ENCODE assay signal across 8 mouse cellular contexts in genomic region chr4:87359483-87359882, GRCm38 (mm10).
A peak's percentile ranks its signal among the peaks of the same experiment; 100 is the strongest.
DNase-seq lines count a peak whose midpoint lies in the region; ATAC-seq and TF ChIP-seq lines count a peak whose summit lies in the region.

No protein-coding gene starts in this region.

- H3K4me3 ChIP-seq in liver, embryonic 14.5 days (ENCODE audit: insufficient read depth in 1 of 2, low read depth in 2 of 2, low read length in 2 of 2) = no peak overlapping the region
- peak overlapping the region; percentile 49 for H3K4me3 ChIP-seq in layer of hippocampus, adult 2 months

- 32% methylated on average over 9 of the region's 9 CpGs for WGBS in liver, embryonic 14.5 days (ENCODE audit: insufficient replicate concordance)

- H3K9me3 ChIP-seq in liver, embryonic 14.5 days (ENCODE audit: control insufficient read depth, low read length) = no peaks in the 10 kb centered on the region

- H3K36me3 ChIP-seq in liver, embryonic 14.5 days (replicated peaks; ENCODE audit: control insufficient read depth, insufficient read depth, low read depth) = no peaks in the 10 kb centered on the region

- no peak for DNase-seq in liver, embryonic 14.5 days (ENCODE audit: low read depth in 3 of 3, low spot score in 3 of 3)
- no peak for DNase-seq in liver
- DNase-seq in frontal cortex, adult 2 months (ENCODE audit: extremely low spot score in 1 of 2, low spot score in 1 of 2) = peak; percentile 27 to 76
- peak; percentile 39 to 55 for DNase-seq in layer of hippocampus, adult 2 months (ENCODE audit: low spot score in 2 of 2)
- peak; percentile 62 for DNase-seq in lung, postnatal 14 days
- DNase-seq in thymus, postnatal 36 days = peak; percentile 14 to 22
- no peak for DNase-seq in neural tube, embryonic 10.5 days (ENCODE audit: extremely low spot score, low spot score)

- H3K9ac ChIP-seq in liver, embryonic 14.5 days (replicated peaks) = no peak overlapping the region

- H3K4me2 ChIP-seq in liver, embryonic 14.5 days (ENCODE audit: low read depth) = no peak overlapping the region

- H3K4me1 ChIP-seq in liver, embryonic 14.5 days (replicated peaks; ENCODE audit: control insufficient read depth in 2 of 2, insufficient read depth in 2 of 2, low read length in 1 of 2) = no peaks in the 10 kb centered on the region

- no peaks in the 10 kb centered on the region for H3K27me3 ChIP-seq in liver, embryonic 14.5 days (ENCODE audit: control insufficient read depth, insufficient read depth, low read length)

- TF ChIP-seq CTCF in liver, embryonic 14.5 days (IDR thresholded peaks at IDR 0.05; ENCODE audit: low read depth) = peak; percentile 33; the same call in 1 of the 2 replicates
- peak; percentile 80 for TF ChIP-seq CTCF in layer of hippocampus, adult 2 months (conservative IDR thresholded peaks at IDR 0.05)

- ATAC-seq in liver, embryonic 14.5 days (ENCODE audit: insufficient read depth) = no peak
- peak; percentile 69; the same call in 1 of the 2 replicates for ATAC-seq in cerebellum, adult (ENCODE audit: insufficient number of reproducible peaks, low FRiP score, low TSS enrichment)

- H3K27ac ChIP-seq in liver, embryonic 14.5 days = no peak overlapping the region
- peak overlapping the region; percentile 70 for H3K27ac ChIP-seq in layer of hippocampus, adult 2 months

- no peak for TF ChIP-seq EP300 in liver, embryonic 14.5 days (IDR thresholded peaks at IDR 0.05; ENCODE audit: low read depth)

Comparison
In these comparisons a context has a peak if more than half of its experiments do, and no peak if none do; other contexts are left out.
1. DNase-seq: peak in frontal cortex, adult 2 months (2 of 2), layer of hippocampus, adult 2 months (2 of 2), lung, postnatal 14 days (single experiment) and thymus, postnatal 36 days (2 of 2); none in liver, embryonic 14.5 days (0 of 3), liver (single experiment) and neural tube, embryonic 10.5 days (single experiment).